Mouse (Mus musculus) lung, postnatal 14 days (tissue): Measurements from ENCODE around the gene Fgd3.

ENCODE experiments used
- DNase-seq: peaks from one replicate; pipeline ENCODE4 v3.0.0; 2021

The Fgd3 gene

GRCm38 (mm10) chr13:49212711-49213500 is 107.2 kb downstream of the Fgd3 start:
- no peak for DNase-seq
